Mouse (Mus musculus) layer of hippocampus, adult 6 months (tissue): ENCODE measurements around the gene Gm10229. TPM values are rescaled to one million over a fixed set of nuclear protein-coding genes. Genes with fewer than 3 reads are reported as not detected.

ENCODE experiments used
- long read RNA-seq, 2 experiments: library from polyadenylated mRNA; unstranded; transcript quantifications; one replicate each; pipeline ENCODE4 v2.0.0; 2019 to 2020
- polyA plus RNA-seq: library from polyadenylated mRNA; unstranded; fragments of <200 nt; fragmentation: Nextera tagmentation; gene quantifications from 2 replicates; pipeline ENCODE4 v1.2.3, GENCODE M21; 2021

Gm10229 gene
- polyA plus RNA-seq, result not detected in 2 replicates
- long read RNA-seq, experiment 1, result 0 reads
- long read RNA-seq, experiment 2, result 0 reads

DNA sequence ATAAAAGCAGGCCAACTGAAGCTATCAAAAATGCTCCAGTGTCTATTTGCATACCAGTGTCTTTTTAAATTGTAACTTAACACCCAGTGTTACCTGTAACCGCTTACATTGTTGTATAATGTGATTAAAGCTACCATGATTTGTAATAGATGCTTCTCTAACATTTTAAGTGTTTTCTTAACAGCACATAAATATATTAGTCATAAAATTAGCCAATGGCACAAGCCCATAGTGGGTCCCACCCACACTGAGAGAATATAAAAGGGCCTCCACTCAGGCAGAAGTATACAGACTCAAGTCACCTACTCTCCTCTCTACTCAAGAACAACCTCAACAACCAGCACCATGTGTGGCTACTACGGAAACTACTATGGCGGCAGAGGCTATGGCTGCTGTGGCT, at the start of gene Gm10229:
Gene Gm10229, plus strand, starts transcription at position 301 of the 400 bp plus-strand sequence.

DNA sequence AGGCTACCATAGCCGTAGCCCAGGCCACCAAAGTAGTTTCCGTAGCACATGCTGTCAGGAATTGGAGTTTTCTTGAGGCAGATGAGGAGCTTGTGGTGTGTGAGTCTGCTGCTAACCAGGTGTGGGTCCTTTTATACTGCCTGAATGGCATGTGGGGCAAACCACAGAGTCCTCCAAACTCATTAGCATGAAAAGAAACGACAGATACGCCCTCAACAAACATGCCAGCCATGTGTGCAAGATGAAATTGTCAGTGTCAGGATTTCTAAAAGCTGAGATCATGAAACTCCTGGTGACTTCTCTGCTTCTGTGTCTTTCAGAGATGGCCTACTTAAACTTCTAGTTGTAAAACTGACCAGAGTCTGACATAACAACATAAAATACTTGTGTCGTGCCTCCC, 4.4 kb upstream of the Gm10229 start, which contains the start of gene Krtap22-2:
Gene Krtap22-2, minus strand, starts transcription at position 101 of the 400 bp plus-strand sequence.

DNA sequence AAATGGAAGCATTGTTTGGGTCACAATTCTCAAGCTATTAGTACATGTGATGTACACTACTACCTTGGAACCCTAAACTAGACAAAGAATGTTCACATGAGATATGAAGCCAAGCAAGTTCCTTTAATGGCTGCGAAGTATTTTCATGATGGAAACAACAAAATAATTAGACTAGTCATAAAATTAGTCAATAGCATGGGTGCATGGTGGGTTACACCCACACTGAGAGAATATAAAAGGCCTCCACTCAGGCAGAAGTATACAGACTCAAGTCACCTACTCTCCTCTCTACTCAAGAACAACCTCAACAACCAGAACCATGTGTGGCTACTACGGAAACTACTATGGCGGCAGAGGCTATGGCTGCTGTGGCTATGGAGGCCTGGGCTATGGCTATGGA, 16.3 kb downstream of the Gm10229 start, which contains the start of gene Krtap6-1:
Gene Krtap6-1, plus strand, starts transcription at position 301 of the 400 bp plus-strand sequence.

DNA sequence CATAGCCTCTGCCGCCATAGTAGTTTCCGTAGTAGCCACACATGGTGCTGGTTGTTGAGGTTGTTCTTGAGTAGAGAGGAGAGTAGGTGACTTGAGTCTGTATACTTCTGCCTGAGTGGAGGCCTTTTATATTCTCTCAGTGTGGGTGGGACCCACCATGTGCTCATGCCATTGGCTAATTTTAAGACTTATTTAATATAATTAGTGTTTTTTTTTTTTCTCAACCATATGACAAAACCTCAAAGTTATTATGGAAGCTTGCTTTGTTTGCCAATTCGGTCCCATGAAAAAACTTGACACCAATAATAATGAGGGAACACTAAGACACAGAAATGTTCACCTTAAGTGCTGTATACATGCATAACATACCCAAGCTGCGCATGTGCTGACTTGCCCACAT, 26.3 kb downstream of the Gm10229 start, which contains the start of gene Gm10228:
Gene Gm10228, minus strand, starts transcription at position 101 of the 400 bp plus-strand sequence.

DNA sequence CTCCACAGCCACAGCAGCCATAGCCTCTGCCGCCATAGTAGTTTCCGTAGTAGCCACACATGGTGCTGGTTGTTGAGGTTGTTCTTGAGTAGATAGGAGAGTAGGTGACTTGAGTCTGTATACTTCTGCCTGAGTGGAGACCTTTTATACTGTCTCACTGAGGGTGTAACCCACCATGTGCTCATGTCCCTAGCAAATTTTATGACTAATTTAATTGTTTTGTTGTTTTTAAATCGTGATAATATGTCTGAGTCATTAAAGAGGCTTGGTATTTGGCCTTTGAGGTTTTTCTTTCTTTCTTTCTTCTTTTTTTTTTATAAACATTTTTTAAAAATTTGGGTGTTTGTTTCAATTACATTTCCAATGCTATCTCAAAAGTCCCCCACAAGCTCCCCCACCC, 32.7 kb downstream of the Gm10229 start, which contains the start of gene Krtap6-5:
Gene Krtap6-5, minus strand, starts transcription at position 101 of the 400 bp plus-strand sequence.

DNA sequence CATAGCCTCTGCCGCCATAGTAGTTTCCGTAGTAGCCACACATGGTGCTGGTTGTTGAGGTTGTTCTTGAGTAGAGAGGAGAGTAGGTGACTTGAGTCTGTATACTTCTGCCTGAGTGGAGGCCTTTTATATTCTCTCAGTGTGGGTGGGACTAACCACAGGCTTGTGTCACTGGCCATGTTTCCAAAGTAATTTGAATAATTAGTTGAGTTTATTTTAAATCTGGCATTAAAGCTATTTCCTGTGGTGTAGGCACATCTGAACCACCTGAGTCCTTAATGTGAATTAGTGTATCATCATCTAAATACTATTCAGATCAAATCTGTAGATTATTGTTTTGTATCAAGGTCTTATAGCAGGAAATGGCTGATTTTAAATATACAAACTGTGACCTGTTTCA, 48.8 kb downstream of the Gm10229 start, which contains the start of gene 1110025L11Rik:
Gene 1110025L11Rik, minus strand, starts transcription at position 101 of the 400 bp plus-strand sequence.

Other genes with a start within 250 kb of the Gm10229 start
- gene 2310057N15Rik, start 241.1 kb upstream of the Gm10229 start, polyA plus RNA-seq, result not detected in 2 replicates
- gene Gm5965, start 237.4 kb upstream of the Gm10229 start, polyA plus RNA-seq, result not detected in 2 replicates
- gene Gm20741, start 203.1 kb upstream of the Gm10229 start, polyA plus RNA-seq, result not detected in 2 replicates
- not detected in 2 replicates for gene Krtap15, start 195.1 kb upstream of the Gm10229 start, polyA plus RNA-seq
- gene Krtap14, start 189.1 kb upstream of the Gm10229 start, polyA plus RNA-seq, result not detected in 2 replicates
- gene Krtap19-1, start 145.9 kb upstream of the Gm10229 start, polyA plus RNA-seq, result not detected in 2 replicates
- gene Krtap19-2, start 141.0 kb upstream of the Gm10229 start, polyA plus RNA-seq, result not detected in 2 replicates
- not detected in 2 replicates for gene Krtap19-3, start 137.2 kb upstream of the Gm10229 start, polyA plus RNA-seq
- gene Krtap19-4, start 130.2 kb upstream of the Gm10229 start, polyA plus RNA-seq, result not detected in 2 replicates
- gene Krtap19-5, start 118.8 kb upstream of the Gm10229 start, polyA plus RNA-seq, result not detected in 2 replicates
- gene Krtap19-9b, start 83.0 kb upstream of the Gm10229 start, polyA plus RNA-seq, result not detected in 2 replicates
- not detected in 2 replicates for gene Krtap16-3, start 52.4 kb upstream of the Gm10229 start, polyA plus RNA-seq
- gene Krtap22-2, start 4.5 kb upstream of the Gm10229 start, polyA plus RNA-seq, result not detected in 2 replicates
- gene Krtap6-1, start 16.4 kb downstream of the Gm10229 start, polyA plus RNA-seq, result not detected in 2 replicates
- gene Gm10228, start 26.2 kb downstream of the Gm10229 start, polyA plus RNA-seq, result not detected in 2 replicates
- not detected in 2 replicates for gene Krtap6-5, start 32.6 kb downstream of the Gm10229 start, polyA plus RNA-seq
- gene 1110025L11Rik, start 48.7 kb downstream of the Gm10229 start, polyA plus RNA-seq, result not detected in 2 replicates
- not detected in 2 replicates for gene Krtap6-3, start 68.7 kb downstream of the Gm10229 start, polyA plus RNA-seq
- not detected in 2 replicates for gene Gm6358, start 125.6 kb downstream of the Gm10229 start, polyA plus RNA-seq
- gene Gm10061, start 135.8 kb downstream of the Gm10229 start, polyA plus RNA-seq, result not detected in 2 replicates
- not detected in 2 replicates for gene Gm9789, start 142.7 kb downstream of the Gm10229 start, polyA plus RNA-seq
- not detected in 2 replicates for gene Gm7735, start 154.2 kb downstream of the Gm10229 start, polyA plus RNA-seq
- not detected in 2 replicates for gene 1110057P08Rik, start 159.5 kb downstream of the Gm10229 start, polyA plus RNA-seq
- gene Krtap20-2, start 190.6 kb downstream of the Gm10229 start, polyA plus RNA-seq, result not detected in 2 replicates